Mouse (Mus musculus): Measurements from ENCODE around the gene Strada. TPM values are rescaled to one million over a fixed set of nuclear protein-coding genes. Genes with fewer than 3 reads are reported as not detected.
A peak's percentile ranks its signal among the peaks of the same experiment; 100 is the strongest.

Gene Strada
- polyA plus RNA-seq, 1 experiment from 2014 or later = 6.4 TPM

DNA sequence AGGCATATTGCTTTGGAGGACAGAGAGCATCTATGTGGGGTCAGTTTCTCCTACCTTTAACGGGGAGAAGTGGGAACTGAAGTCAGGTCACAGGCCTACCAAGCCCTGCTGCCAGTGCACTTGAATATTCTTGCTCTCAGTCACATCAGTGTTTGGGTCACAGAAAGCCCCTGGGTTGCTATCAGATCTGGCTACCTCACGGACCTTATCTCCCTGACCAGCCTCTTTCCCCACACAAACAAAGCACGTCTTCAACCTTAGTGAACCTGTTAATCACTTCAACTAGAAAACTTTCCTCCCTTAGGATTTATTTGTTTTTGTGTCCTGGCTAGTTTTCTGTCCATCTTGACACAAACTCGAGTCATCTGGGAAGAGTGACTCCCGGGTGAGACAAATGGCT, 25.6 kb downstream of the Strada start:
- Histone ChIP-seq H3K27ac (ENCODE audit: low read depth, low read length) (no peak overlapping the region), H3K4me2 (replicated peaks; ENCODE audit: low read depth) (no peak overlapping the region), H3K4me3 (ENCODE audit: low read depth, low read length) (no peak overlapping the region), H3K4me1 (replicated peaks; ENCODE audit: control insufficient read depth, insufficient read depth, low read length) (no peaks in the 10 kb centered on the region), H3K27me3 (replicated peaks; ENCODE audit: control insufficient read depth, insufficient read depth, low read length) (no peaks in the 10 kb centered on the region), H3K9me3 (ENCODE audit: control insufficient read depth) (no peaks in the 10 kb centered on the region), H3K9ac (ENCODE audit: low read depth, low read length) (no peak overlapping the region), H3K36me3 (ENCODE audit: control insufficient read depth, insufficient read depth) (peaks cover 7% of the 10 kb centered on the region)
- no peak for ATAC-seq
- TF ChIP-seq CTCF (IDR thresholded peaks at IDR 0.05; ENCODE audit: low read depth) = no peak
- whole genome bisulfite sequencing = 70% methylated on average over 5 of the region's 5 CpGs

DNA sequence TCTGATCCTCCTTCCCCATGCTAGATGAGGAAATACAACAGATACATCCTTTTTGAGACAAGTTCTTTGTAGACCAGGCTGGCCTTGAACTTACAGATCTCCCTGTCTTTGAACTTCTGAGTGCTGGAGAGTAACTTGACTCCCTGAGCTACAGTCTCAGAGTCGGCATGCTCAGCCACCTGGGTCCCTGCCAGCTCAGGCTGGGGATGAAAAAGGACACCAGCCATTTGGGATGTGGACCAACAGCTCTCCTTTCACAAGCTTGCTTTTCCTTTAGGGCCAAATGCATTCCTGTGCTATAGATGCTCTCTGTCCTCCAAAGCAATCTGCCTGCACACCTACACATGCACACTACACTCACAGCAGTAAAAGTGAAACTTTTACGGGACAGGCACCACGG, 26.9 kb downstream of the Strada start:
- ATAC-seq = no peak
- no peak overlapping the region for H3K9ac ChIP-seq (ENCODE audit: low read depth, low read length)
- H3K27ac ChIP-seq (ENCODE audit: low read depth, low read length) = no peak overlapping the region
- H3K4me2 ChIP-seq (replicated peaks; ENCODE audit: low read depth) = no peak overlapping the region
- 37% methylated on average over 3 of the region's 3 CpGs for whole genome bisulfite sequencing
- no peak for TF ChIP-seq CTCF (IDR thresholded peaks at IDR 0.05; ENCODE audit: low read depth)
- H3K4me3 ChIP-seq (ENCODE audit: low read depth, low read length) = no peak overlapping the region
- 0 out of 2 replicates have a peak, but pooled peaks cover 4% of the 10 kb centered on the region for H3K36me3 ChIP-seq (ENCODE audit: control insufficient read depth, insufficient read depth)
- H3K9me3 ChIP-seq (ENCODE audit: control insufficient read depth) = no peaks in the 10 kb centered on the region
- H3K27me3 ChIP-seq (replicated peaks; ENCODE audit: control insufficient read depth, insufficient read depth, low read length) = no peaks in the 10 kb centered on the region
- H3K4me1 ChIP-seq (replicated peaks; ENCODE audit: control insufficient read depth, insufficient read depth, low read length) = no peaks in the 10 kb centered on the region

DNA sequence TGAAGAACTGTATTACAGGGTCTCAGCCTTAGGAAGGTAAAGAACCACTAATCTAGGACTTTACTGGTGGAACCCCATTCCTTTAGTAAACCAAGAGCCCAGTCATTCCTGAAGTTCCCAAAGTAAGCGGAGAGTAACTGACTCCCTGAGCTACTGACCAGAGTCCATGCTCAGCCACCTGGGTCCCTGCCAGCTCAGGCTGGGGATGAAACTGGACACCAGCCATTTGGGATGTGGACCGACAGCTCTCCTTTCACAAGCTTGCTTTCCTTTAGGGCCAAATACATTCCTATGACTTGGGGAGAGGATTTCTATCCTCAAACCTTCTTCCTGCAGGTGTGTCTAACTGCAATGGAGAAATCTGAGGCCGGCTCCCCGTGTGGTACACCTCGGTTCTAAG, 27.6 kb downstream of the Strada start:
- Histone ChIP-seq H3K4me1 (replicated peaks; ENCODE audit: control insufficient read depth, insufficient read depth, low read length) (no peaks in the 10 kb centered on the region), H3K4me3 (ENCODE audit: low read depth, low read length) (no peak overlapping the region), H3K4me2 (replicated peaks; ENCODE audit: low read depth) (no peak overlapping the region), H3K27me3 (replicated peaks; ENCODE audit: control insufficient read depth, insufficient read depth, low read length) (no peaks in the 10 kb centered on the region), H3K27ac (ENCODE audit: low read depth, low read length) (no peak overlapping the region), H3K9ac (ENCODE audit: low read depth, low read length) (no peak overlapping the region), H3K9me3 (ENCODE audit: control insufficient read depth) (no peaks in the 10 kb centered on the region), H3K36me3 (ENCODE audit: control insufficient read depth, insufficient read depth) (0 out of 2 replicates have a peak, but pooled peaks cover 4% of the 10 kb centered on the region)
- 81% methylated on average over 5 of the region's 5 CpGs for WGBS
- TF ChIP-seq CTCF (IDR thresholded peaks at IDR 0.05; ENCODE audit: low read depth) = no peak
- ATAC-seq = no peak

DNA sequence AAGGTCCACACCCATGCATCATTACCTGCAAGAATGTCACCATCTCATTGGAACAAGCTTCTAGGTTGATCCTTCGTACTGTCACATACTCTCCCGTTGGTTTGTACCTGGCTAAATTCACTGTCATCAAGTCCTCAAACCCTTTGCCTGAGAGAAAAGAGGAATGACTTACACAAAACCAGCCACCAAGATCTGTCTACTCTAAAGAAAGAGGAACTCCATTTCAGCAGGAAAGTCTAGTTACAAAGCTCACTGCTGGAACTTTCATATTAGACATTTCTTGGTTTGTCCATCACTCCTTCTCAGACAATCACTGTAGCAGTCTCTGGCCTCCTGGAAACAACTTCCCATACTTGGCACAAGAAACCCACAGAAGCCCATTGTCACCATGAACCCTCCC, 28.7 kb downstream of the Strada start:
- ATAC-seq = no peak
- Histone ChIP-seq H3K4me1 (replicated peaks; ENCODE audit: control insufficient read depth, insufficient read depth, low read length) (no peaks in the 10 kb centered on the region), H3K9me3 (ENCODE audit: control insufficient read depth) (no peaks in the 10 kb centered on the region), H3K36me3 (ENCODE audit: control insufficient read depth, insufficient read depth) (0 out of 2 replicates have a peak, but pooled peaks cover 4% of the 10 kb centered on the region), H3K27ac (ENCODE audit: low read depth, low read length) (no peak overlapping the region), H3K27me3 (replicated peaks; ENCODE audit: control insufficient read depth, insufficient read depth, low read length) (no peaks in the 10 kb centered on the region), H3K4me2 (replicated peaks; ENCODE audit: low read depth) (no peak overlapping the region), H3K4me3 (ENCODE audit: low read depth, low read length) (no peak overlapping the region), H3K9ac (ENCODE audit: low read depth, low read length) (no peak overlapping the region)
- TF ChIP-seq CTCF (IDR thresholded peaks at IDR 0.05; ENCODE audit: low read depth) = no peak
- WGBS = 88% methylated on average over 2 of the region's 2 CpGs

DNA sequence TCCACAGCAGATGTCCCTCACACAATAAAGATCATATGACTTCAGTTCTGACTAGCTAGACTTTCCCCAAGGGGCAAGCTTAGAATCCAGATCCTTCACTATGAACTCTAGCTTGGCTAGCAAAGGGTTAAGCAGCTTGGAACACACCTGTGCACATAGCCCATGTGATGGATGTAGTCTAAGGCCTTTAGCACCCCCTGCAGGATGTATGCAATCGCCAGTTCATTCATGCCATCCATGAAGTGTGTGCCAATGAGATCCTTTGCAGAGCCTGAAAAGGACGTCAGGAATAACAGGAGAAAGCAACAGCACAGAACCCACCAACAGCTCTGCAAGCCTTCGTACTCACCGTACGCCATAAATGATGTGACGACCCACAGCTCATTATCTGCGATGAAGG, 31.2 kb downstream of the Strada start:
- Histone ChIP-seq H3K9me3 (ENCODE audit: control insufficient read depth) (no peaks in the 10 kb centered on the region), H3K27me3 (replicated peaks; ENCODE audit: control insufficient read depth, insufficient read depth, low read length) (no peaks in the 10 kb centered on the region), H3K36me3 (ENCODE audit: control insufficient read depth, insufficient read depth) (0 out of 2 replicates have a peak, but pooled peaks cover 8% of the 10 kb centered on the region), H3K4me2 (replicated peaks; ENCODE audit: low read depth) (no peak overlapping the region), H3K4me3 (ENCODE audit: low read depth, low read length) (no peak overlapping the region), H3K9ac (ENCODE audit: low read depth, low read length) (no peak overlapping the region), H3K27ac (ENCODE audit: low read depth, low read length) (no peak overlapping the region), H3K4me1 (replicated peaks; ENCODE audit: control insufficient read depth, insufficient read depth, low read length) (no peaks in the 10 kb centered on the region)
- ATAC-seq = no peak; the same call in 1 of the 2 replicates
- peak; percentile 79 for TF ChIP-seq CTCF (IDR thresholded peaks at IDR 0.05; ENCODE audit: low read depth)
- WGBS = 73% methylated on average over 7 of the region's 7 CpGs

DNA sequence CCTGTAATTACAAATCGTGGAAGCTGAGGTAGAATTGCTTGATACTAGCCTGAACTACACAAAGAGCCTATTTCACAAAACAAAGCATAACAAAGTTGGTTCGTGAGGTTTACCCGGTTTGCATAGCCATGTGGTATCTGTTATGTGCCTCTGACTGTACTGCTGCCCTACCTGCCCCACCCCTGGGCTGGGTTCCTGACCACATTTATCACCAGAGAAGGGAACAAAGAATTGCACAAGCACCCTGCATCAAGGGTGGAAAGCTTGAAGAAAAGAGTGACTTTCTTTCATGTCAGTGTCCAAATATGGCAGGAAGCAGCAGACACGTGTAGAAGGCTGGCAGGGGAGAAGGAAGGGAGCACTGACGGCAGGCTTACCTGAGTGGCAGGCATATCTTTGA, 34.5 kb downstream of the Strada start:
- peaks cover 22% of the 10 kb centered on the region; the same call in 1 of the 2 replicates for H3K36me3 ChIP-seq (ENCODE audit: control insufficient read depth, insufficient read depth)
- WGBS = 37% methylated on average over 5 of the region's 5 CpGs
- TF ChIP-seq CTCF (IDR thresholded peaks at IDR 0.05; ENCODE audit: low read depth) = no peak
- no peaks in the 10 kb centered on the region for H3K27me3 ChIP-seq (replicated peaks; ENCODE audit: control insufficient read depth, insufficient read depth, low read length)
- no peaks in the 10 kb centered on the region for H3K9me3 ChIP-seq (ENCODE audit: control insufficient read depth)
- no peaks in the 10 kb centered on the region for H3K4me1 ChIP-seq (replicated peaks; ENCODE audit: control insufficient read depth, insufficient read depth, low read length)
- H3K27ac ChIP-seq (ENCODE audit: low read depth, low read length) = no peak overlapping the region
- no peak overlapping the region for H3K4me2 ChIP-seq (replicated peaks; ENCODE audit: low read depth)
- no peak overlapping the region for H3K9ac ChIP-seq (ENCODE audit: low read depth, low read length)
- H3K4me3 ChIP-seq (ENCODE audit: low read depth, low read length) = no peak overlapping the region
- ATAC-seq = peak; percentile 65
